Mouse (Mus musculus) thymus, adult 2 months (tissue): ENCODE measurements around the gene Opcml. TPM values are rescaled to one million over a fixed set of nuclear protein-coding genes. Genes with fewer than 3 reads are reported as not detected.

Experiments
- DNase-seq: peaks from one replicate; pipeline ENCODE4 v3.0.0; 2021
- H3K27ac ChIP-seq: fragments of 200-500 bp; 2 replicates; pipeline ENCODE4 v1.5.1; 2012; ENCODE audit warnings: low read length, control low read depth; ENCODE audit not compliant: control insufficient read depth, insufficient read depth
- H3K27me3 ChIP-seq: fragments of 200-500 bp; 2 replicates; pipeline ENCODE4 v1.6.1; 2012; ENCODE audit warnings: mild to moderate bottlenecking, low read length, moderate library complexity, mixed read lengths; ENCODE audit not compliant: control insufficient read depth, insufficient read depth
- H3K36me3 ChIP-seq: fragments of 200-500 bp; 2 replicates; pipeline ENCODE4 v1.6.1; 2012; ENCODE audit warnings: mild to moderate bottlenecking, low read length, moderate library complexity; ENCODE audit not compliant: control insufficient read depth, insufficient read depth
- H3K4me1 ChIP-seq: fragments of 200-500 bp; replicated peaks from 2 replicates; pipeline ENCODE4 v1.6.1; 2012; ENCODE audit warnings: low read length; ENCODE audit not compliant: control insufficient read depth, insufficient read depth
- H3K4me3 ChIP-seq: fragments of 200-500 bp; 2 replicates; pipeline ENCODE4 v1.5.1; 2012; ENCODE audit warnings: mild to moderate bottlenecking, low read length, control low read depth, moderate library complexity; ENCODE audit not compliant: control insufficient read depth, insufficient read depth
- CTCF ChIP-seq: fragments of 200-500 bp; IDR thresholded peaks from 2 replicates; pipeline ENCODE4 v1.5.1; 2012; ENCODE audit warnings: mild to moderate bottlenecking, control low read depth, low read length, moderate library complexity, borderline replicate concordance; ENCODE audit not compliant: control insufficient read depth, poor library complexity, insufficient read depth; ENCODE audit errors: extremely low read depth
- POLR2A ChIP-seq: fragments of 200-500 bp; IDR thresholded peaks from 2 replicates; pipeline ENCODE4 v1.6.1; 2012; ENCODE audit warnings: mild to moderate bottlenecking, low read length, control low read depth, moderate library complexity; ENCODE audit not compliant: control insufficient read depth, poor library complexity, insufficient read depth; ENCODE audit errors: extremely low read depth
- WGBS: fragments of 180-500 bp; shearing (Covaris S2); methylation state at CpG from one replicate; pipeline ENCODE4 v1.1.7; 2018; 5-methylcytosine and 5-hydroxymethylcytosine counted together
- polyA plus RNA-seq: library from polyadenylated mRNA; depleted of rRNA; stranded (reverse); fragments of >200 nt; gene quantifications from 2 replicates; pipeline ENCODE4 v1.2.3, GENCODE M21; 2012

Gene Opcml
- polyA plus RNA-seq, 1 experiment: 0.82 TPM

DNA sequence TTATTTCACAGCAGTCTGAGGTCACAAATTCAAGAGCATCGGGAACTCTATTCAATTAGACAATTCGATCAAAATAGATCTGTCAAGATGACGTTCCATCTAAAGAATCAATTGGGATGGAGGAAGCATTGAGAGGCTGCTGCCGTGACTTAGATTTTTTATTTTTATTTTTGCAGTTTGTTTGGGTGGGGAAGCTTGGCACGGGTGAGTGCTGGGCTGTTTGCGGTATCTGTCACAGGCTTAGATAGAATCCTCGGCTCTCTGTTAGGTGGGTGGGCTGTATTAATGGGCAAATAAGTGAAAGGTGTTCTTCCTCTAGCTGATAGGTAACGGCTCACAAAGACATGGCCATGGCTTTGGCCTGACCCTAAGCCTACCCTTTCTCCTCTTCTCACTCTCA is 654.4 kb downstream of the Opcml start:
- Histone ChIP-seq H3K27ac (no peak overlapping the region), H3K36me3 (no peaks in the 10 kb centered on the region), H3K4me3 (no peak overlapping the region), H3K27me3 (no peaks in the 10 kb centered on the region), H3K4me1 (no peaks in the 10 kb centered on the region)
- no peak for DNase-seq
- 96% methylated on average over 8 of the region's 8 CpGs for WGBS
- no peak for TF ChIP-seq CTCF
- TF ChIP-seq POLR2A: no peak

DNA sequence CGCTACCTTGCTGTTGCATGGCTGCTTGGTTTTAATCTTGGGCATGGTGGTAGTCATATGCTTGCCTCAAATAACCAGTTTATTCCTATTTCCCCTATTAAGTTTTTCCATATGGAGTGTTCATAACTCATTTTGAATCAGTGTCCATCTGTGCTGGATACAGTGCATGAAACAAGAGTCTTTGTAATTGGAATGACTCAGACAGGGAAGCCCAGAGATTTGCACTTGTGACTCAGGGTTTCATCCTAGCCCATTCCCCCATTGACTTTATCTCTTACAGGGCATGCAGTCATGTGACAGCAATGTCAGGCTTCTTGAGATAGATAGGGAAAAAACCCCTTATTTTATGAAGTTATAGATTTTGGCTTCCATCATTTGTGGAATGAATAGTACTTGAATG is 655.3 kb downstream of the Opcml start:
- WGBS: 90% methylated on average over 1 of the region's 1 CpGs
- no peaks in the 10 kb centered on the region for H3K4me1 ChIP-seq
- TF ChIP-seq POLR2A (no peak), CTCF (no peak)
- H3K27ac ChIP-seq: no peak overlapping the region
- no peak overlapping the region for H3K4me3 ChIP-seq
- no peak for DNase-seq
- no peaks in the 10 kb centered on the region for H3K36me3 ChIP-seq
- H3K27me3 ChIP-seq: no peaks in the 10 kb centered on the region

DNA sequence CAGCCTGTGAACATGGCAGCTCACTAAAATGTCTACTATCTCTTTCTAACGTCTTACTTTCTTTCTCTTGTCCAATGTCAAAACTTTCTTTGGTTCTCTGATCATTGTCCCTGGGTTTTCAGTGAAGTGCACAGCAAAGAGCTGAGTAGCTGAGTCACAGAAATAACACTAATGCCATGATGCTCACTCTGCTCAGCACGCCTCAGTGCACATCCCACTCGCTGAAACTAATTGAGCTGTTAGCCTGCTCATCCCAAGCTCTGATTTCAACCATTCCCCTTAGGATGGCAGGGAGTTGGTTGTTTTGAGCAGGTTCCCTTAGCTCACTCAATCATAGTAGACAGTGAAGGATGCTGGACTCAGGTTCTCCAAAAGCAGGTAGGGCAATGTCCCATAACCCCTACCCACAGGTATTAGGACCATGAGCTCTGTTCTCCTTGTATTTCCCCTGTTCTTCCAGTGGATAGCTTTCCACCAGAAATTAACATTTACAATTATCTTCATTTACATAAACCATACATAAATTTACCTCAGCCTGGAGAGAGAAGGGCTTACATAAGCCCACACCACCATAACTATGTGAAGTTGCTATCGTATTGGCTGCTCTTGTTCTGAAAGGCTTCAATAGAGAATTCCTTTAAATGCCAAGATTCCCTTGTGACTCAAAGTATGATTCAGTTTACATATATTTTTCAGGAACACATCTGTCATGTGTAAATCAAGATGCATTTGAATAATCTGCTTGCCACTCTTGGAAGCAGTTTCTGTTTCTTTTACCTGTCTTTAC is 655.9 kb downstream of the Opcml start:
- no peaks in the 10 kb centered on the region for H3K27me3 ChIP-seq
- no peak overlapping the region for H3K4me3 ChIP-seq
- WGBS: 84% methylated on average over 4 of the region's 4 CpGs
- no peak for DNase-seq
- no peak overlapping the region for H3K27ac ChIP-seq
- no peaks in the 10 kb centered on the region for H3K36me3 ChIP-seq
- TF ChIP-seq POLR2A (no peak), CTCF (no peak)
- no peaks in the 10 kb centered on the region for H3K4me1 ChIP-seq

DNA sequence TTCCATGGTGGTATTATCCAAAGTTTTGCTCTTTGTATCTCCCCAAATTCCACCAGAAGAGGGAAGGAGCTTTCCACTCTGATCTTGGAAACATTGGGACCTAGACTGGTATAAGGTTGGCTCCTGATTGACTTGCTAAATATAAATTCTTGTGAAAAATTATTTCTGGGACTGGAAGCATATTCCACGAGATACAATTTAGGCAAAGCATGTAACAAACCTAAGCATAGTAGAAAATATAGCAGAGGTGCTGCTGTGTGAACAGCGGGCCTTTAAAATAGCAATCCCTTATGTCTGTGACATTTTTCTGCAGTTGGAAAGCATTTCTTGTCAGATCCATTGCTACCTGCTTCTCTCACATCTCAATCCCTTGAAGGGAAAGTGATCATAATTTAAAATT is 661.9 kb downstream of the Opcml start:
- Histone ChIP-seq H3K36me3 (no peaks in the 10 kb centered on the region), H3K4me3 (no peak overlapping the region), H3K4me1 (no peaks in the 10 kb centered on the region), H3K27ac (no peak overlapping the region), H3K27me3 (no peaks in the 10 kb centered on the region)
- no peak for TF ChIP-seq CTCF
- no peak for TF ChIP-seq POLR2A
- DNase-seq: no peak
- 78% methylated on average over 2 of the region's 2 CpGs for WGBS

DNA sequence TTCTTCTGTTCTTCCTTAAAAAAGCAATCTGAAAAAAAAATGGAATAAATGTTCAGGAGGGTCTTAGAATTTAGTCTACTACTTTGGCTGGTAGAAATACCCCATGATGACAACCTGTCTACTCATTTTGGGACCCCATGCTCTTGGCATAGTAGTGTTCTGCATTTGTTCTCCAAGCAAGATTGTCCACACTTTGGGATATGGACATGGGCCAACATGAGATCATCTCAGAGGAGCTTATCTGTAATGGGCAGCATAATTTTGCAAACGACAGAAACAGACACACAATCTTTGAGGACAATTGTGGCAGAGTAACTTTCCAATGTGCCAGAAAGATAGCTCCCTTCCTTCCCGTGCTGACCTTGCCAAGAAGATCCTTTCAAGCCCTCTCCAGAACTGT is 662.5 kb downstream of the Opcml start:
- no peak for DNase-seq
- TF ChIP-seq POLR2A: no peak
- TF ChIP-seq CTCF: no peak
- H3K4me1 ChIP-seq: no peaks in the 10 kb centered on the region
- H3K4me3 ChIP-seq: no peak overlapping the region
- no peak overlapping the region for H3K27ac ChIP-seq
- no peaks in the 10 kb centered on the region for H3K27me3 ChIP-seq
- no peaks in the 10 kb centered on the region for H3K36me3 ChIP-seq
- WGBS: 75% methylated on average over 2 of the region's 2 CpGs

DNA sequence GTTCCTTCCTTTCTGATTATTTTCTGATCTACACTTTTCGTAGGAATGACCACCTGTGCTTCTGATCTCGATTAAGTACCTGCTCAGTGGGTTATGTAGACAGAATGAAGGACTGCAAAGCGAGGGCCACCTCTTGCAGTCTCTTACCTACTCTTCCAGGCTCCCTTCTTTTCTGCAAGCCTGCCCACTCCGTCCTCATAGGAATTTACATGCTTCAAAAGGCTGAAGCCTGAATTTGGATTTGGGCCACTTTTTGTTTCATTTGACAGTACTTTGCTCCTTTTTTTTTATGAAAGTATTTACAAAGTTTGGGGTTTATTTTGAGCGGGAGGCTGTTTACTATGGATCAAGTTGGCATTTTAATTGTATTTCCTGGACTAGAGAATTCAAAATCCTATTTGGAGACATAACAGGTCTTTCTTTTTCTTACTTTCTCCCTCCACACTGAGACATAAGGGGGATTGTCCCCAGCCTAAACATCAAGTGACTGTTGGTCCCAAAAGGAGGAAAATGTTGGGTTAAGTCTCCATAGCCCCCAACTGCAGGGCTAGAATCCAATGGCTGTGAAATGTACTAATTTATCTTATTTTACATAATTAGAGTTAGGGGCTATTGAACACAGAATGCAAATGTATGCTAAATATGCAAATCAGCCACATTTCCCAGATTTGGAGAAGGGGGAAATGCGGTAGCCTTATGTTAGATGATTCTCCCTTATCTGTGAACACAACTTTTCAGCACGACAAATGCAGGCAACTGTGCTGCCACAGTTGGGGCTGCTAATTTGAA is 667.6 kb downstream of the Opcml start:
- Histone ChIP-seq H3K27ac (no peak overlapping the region), H3K4me1 (no peaks in the 10 kb centered on the region), H3K27me3 (no peaks in the 10 kb centered on the region), H3K4me3 (no peak overlapping the region), H3K36me3 (no peaks in the 10 kb centered on the region)
- TF ChIP-seq CTCF (no peak), POLR2A (no peak)
- DNase-seq: no peak
- 89% methylated on average over 7 of the region's 7 CpGs for WGBS
